Comparison of ENCODE assay signal across 14 mouse cellular contexts in genomic region chr11:99238468-99238867, GRCm38 (mm10). TPM values are rescaled to one million over a fixed set of nuclear protein-coding genes. Genes with fewer than 3 reads are reported as not detected.
DNase-seq lines count a peak whose midpoint lies in the region; ATAC-seq lines count a peak whose summit lies in the region.
"Had no signal": no experiment of that assay in that cellular context is flagged by ENCODE, and none has a peak within 500 bp of the region (broad histone marks: within the 10 kb centered on the region; RNA-seq: fewer than 3 reads in every experiment).

No protein-coding gene starts in this region.

- H3K27ac ChIP-seq in heart, embryonic 13.5 days (replicated peaks): no peak overlapping the region
- H3K27ac ChIP-seq: embryonic facial prominence, embryonic 15.5 days had no signal

- H3K36me3 ChIP-seq in heart, embryonic 13.5 days: no peaks in the 10 kb centered on the region
- H3K36me3 ChIP-seq: embryonic facial prominence, embryonic 15.5 days; G1E had no signal

- H3K9me3 ChIP-seq in heart, embryonic 13.5 days: no peaks in the 10 kb centered on the region
- H3K9me3 ChIP-seq: embryonic facial prominence, embryonic 15.5 days; G1E had no signal

- intact Hi-C loops in heart, postnatal 36 days (cut with DNase I): no loop called here

- 0 out of 2 replicates have a peak overlapping the region, but pooled peaks have one; percentile 8 for H3K4me3 ChIP-seq in heart, embryonic 13.5 days
- H3K4me3 ChIP-seq: embryonic facial prominence, embryonic 15.5 days had no signal

- H3K4me1 ChIP-seq in heart, embryonic 13.5 days: peaks cover 8% of the 10 kb centered on the region; the same call in 1 of the 2 replicates
- H3K4me1 ChIP-seq: embryonic facial prominence, embryonic 15.5 days had no signal

- peak overlapping the region; percentile 33; the same call in 1 of the 2 replicates for H3K9ac ChIP-seq in heart, embryonic 13.5 days
- H3K9ac ChIP-seq: embryonic facial prominence, embryonic 15.5 days had no signal

- peak overlapping the region; percentile 31; the same call in 1 of the 2 replicates for H3K4me2 ChIP-seq in heart, embryonic 13.5 days
- H3K4me2 ChIP-seq: embryonic facial prominence, embryonic 15.5 days had no signal

- no peak for DNase-seq in heart, postnatal 36 days
- peak; percentile 32 for DNase-seq in brain, adult 2 months (ENCODE audit: low read depth, low spot score)
- DNase-seq in thymus, postnatal 10 days (ENCODE audit: low spot score in 2 of 2): peak; percentile 70 to 76
- DNase-seq in cerebellum, adult 9-10 months: no peak
- no peak for DNase-seq in gastrocnemius, postnatal 10 days
- no peak for DNase-seq in gastrocnemius, postnatal 4 days (ENCODE audit: low spot score in 2 of 2)
- DNase-seq: kidney, adult 8-10 months; left cerebral cortex, postnatal 4 days had no signal

- H3K27me3 ChIP-seq in heart, embryonic 13.5 days (replicated peaks): no peaks in the 10 kb centered on the region
- H3K27me3 ChIP-seq: embryonic facial prominence, embryonic 15.5 days had no signal

- 37% methylated on average over 14 of the region's 14 CpGs for WGBS in heart, embryonic 13.5 days

- ATAC-seq in heart, embryonic 13.5 days (ENCODE audit: extremely low read depth, insufficient number of reproducible peaks, low FRiP score, low TSS enrichment): no peak
- peak; percentile 71 for ATAC-seq in megakaryocyte progenitor cell, adult 5-6 weeks (replicated peaks; ENCODE audit: poor library complexity)

RNA-seq across cellular contexts. Expression of gene Krt222, which starts 5.4 kb away (rescaled TPM):
- polyA plus RNA-seq in heart, embryonic 13.5 days (2015; fragmentation: Nextera tagmentation; extraction: Ambion mirVana): 1.7 and 1.9 TPM in 2 replicates
- total RNA-seq in heart, postnatal 36 days (2021): 10 to 100 TPM; 25.6 to 33.4 TPM
- total RNA-seq in megakaryocyte progenitor cell, adult 5-6 weeks (2015): not detected in 2 replicates
- total RNA-seq in megakaryocyte progenitor cell, adult 5-6 weeks (2017): not detected in 2 replicates
- 10 to 100 TPM in 1 of 2 experiments, 1 to 10 TPM in 1; 9.3 to 11.7 TPM for total RNA-seq in gastrocnemius, postnatal 10 days (2021)
- total RNA-seq in gastrocnemius, postnatal 4 days (2021): 1 to 10 TPM; 2.0 to 2.6 TPM
- polyA plus RNA-seq: G1E had no signal

RNA-seq across cellular contexts. Expression of gene Smarce1, which starts 7.7 kb away (rescaled TPM):
- 150 and 165 TPM in 2 replicates for polyA plus RNA-seq in heart, embryonic 13.5 days (2015; fragmentation: Nextera tagmentation; extraction: Ambion mirVana)
- 10 to 100 TPM; 42.9 to 47.8 TPM for total RNA-seq in heart, postnatal 36 days (2021)
- 95.7 and 108 TPM in 2 replicates for total RNA-seq in megakaryocyte progenitor cell, adult 5-6 weeks (2015)
- total RNA-seq in megakaryocyte progenitor cell, adult 5-6 weeks (2017): 161 and 260 TPM in 2 replicates
- 10 to 100 TPM; 55.5 to 63.5 TPM for total RNA-seq in gastrocnemius, postnatal 10 days (2021)
- 10 to 100 TPM; 92.4 to 98.6 TPM for total RNA-seq in gastrocnemius, postnatal 4 days (2021)

RNA-seq across cellular contexts. Expression of gene Krt24, which starts 46.6 kb away (rescaled TPM):
- polyA plus RNA-seq in heart, embryonic 13.5 days (2015; fragmentation: Nextera tagmentation; extraction: Ambion mirVana): not detected in 2 replicates
- not detected for total RNA-seq in heart, postnatal 36 days (2021)
- total RNA-seq in megakaryocyte progenitor cell, adult 5-6 weeks (2015): not detected in 2 replicates
- not detected in 2 replicates for total RNA-seq in megakaryocyte progenitor cell, adult 5-6 weeks (2017)
- total RNA-seq in gastrocnemius, postnatal 10 days (2021): not detected
- total RNA-seq in gastrocnemius, postnatal 4 days (2021): not detected
- total RNA-seq: G1E; heart, adult 18-20 months; left cerebral cortex, postnatal 4 days had no signal
- polyA plus RNA-seq: G1E; neural tube, embryonic 14.5 days had no signal

Comparison
In these comparisons a context has a peak if more than half of its experiments do, and no peak if none do; other contexts are left out.
1. DNase-seq: peak in brain, adult 2 months (single experiment) and thymus, postnatal 10 days (2 of 2); none in heart, postnatal 36 days (0 of 2), cerebellum, adult 9-10 months (single experiment), gastrocnemius, postnatal 10 days (single experiment) and gastrocnemius, postnatal 4 days (0 of 2).